Mouse (Mus musculus) liver, postnatal 0 days (tissue): ENCODE results near the gene Zbtb20.

Experiments
- CTCF ChIP-seq: sonication (generic); IDR thresholded peaks from 2 replicates; pipeline ENCODE4 v1.5.1; 2016; ENCODE audit warnings: antibody characterized with exemption, low read depth
- EP300 ChIP-seq: IDR thresholded peaks from 2 replicates; pipeline ENCODE4 v1.6.1; 2016; ENCODE audit warnings: antibody characterized with exemption, low read depth, mild to moderate bottlenecking

GRCm38 (mm10) chr16:43492863-43493262 is 617.2 kb downstream of the Zbtb20 start:
- TF ChIP-seq CTCF: no peak
- no peak for TF ChIP-seq EP300
